Mouse (Mus musculus) heart, adult 2 months (tissue): ENCODE results near the gene 1700012B09Rik. TPM values are rescaled to one million over a fixed set of nuclear protein-coding genes. Genes with fewer than 3 reads are reported as not detected.

Experiments
- DNase-seq, 2 experiments: peaks; one replicate each; pipeline ENCODE4 v3.0.0; 2021
- H3K27ac ChIP-seq: fragments of 200-600 bp; 2 replicates; pipeline ENCODE4 v1.8.1; 2022
- H3K27me3 ChIP-seq: fragments of 200-500 bp; 2 replicates; pipeline ENCODE4 v1.6.1; 2012; ENCODE audit warnings: mild to moderate bottlenecking, low read length, inconsistent platforms, mixed read lengths; ENCODE audit not compliant: control insufficient read depth, insufficient read depth
- H3K36me3 ChIP-seq: fragments of 200-500 bp; 2 replicates; pipeline ENCODE4 v1.6.1; 2012; ENCODE audit warnings: low read length, inconsistent platforms; ENCODE audit not compliant: control insufficient read depth, insufficient read depth
- H3K4me1 ChIP-seq: fragments of 200-500 bp; 2 replicates; pipeline ENCODE4 v1.6.1; 2011; ENCODE audit warnings: low read length; ENCODE audit not compliant: control insufficient read depth, insufficient read depth
- H3K4me3 ChIP-seq: fragments of 200-600 bp; 2 replicates; pipeline ENCODE4 v1.8.1; 2022
- H3K79me2 ChIP-seq: fragments of 200-500 bp; replicated peaks from 2 replicates; pipeline ENCODE4 v1.6.1; 2012; ENCODE audit warnings: mild to moderate bottlenecking, inconsistent platforms, low read length, moderate library complexity, mixed read lengths; ENCODE audit not compliant: control insufficient read depth, insufficient read depth
- H3K9ac ChIP-seq: fragments of 200-500 bp; 2 replicates; pipeline ENCODE4 v1.6.1; 2012; ENCODE audit warnings: low read depth, mild to moderate bottlenecking, control low read depth, inconsistent platforms, low read length, mixed read lengths
- CTCF ChIP-seq: fragments of 200-600 bp; IDR thresholded peaks from 2 replicates; pipeline ENCODE4 v1.8.1; 2022; ENCODE audit warnings: antibody characterized with exemption, mild to moderate bottlenecking, moderate library complexity
- EP300 ChIP-seq: fragments of 200-500 bp; IDR thresholded peaks from 2 replicates; pipeline ENCODE4 v1.6.1; 2011; ENCODE audit warnings: low read depth, low read length, control low read depth; ENCODE audit not compliant: insufficient read depth
- POLR2A ChIP-seq: fragments of 200-500 bp; IDR thresholded peaks from 2 replicates; pipeline ENCODE4 v1.6.1; 2011; ENCODE audit warnings: mild to moderate bottlenecking, low read depth, low read length, control low read depth; ENCODE audit not compliant: insufficient read depth
- WGBS: fragments of 180-500 bp; shearing (Covaris S2); methylation state at CpG from one replicate; pipeline ENCODE4 v1.1.7; 2018; 5-methylcytosine and 5-hydroxymethylcytosine counted together
- intact Hi-C: fragments of 180-260 bp; cut with DNase I; formaldehyde crosslinking; loops from one replicate; pipeline ENCODE4 v1.15.1; 2025
- long read RNA-seq: library from polyadenylated mRNA; stranded (forward); transcript quantifications from one replicate; pipeline ENCODE4 v2.0.0, GENCODE M21; 2021
- polyA plus RNA-seq: library from polyadenylated mRNA; depleted of rRNA; stranded (reverse); fragments of >200 nt; gene quantifications from 2 replicates; pipeline ENCODE4 v1.2.3, GENCODE M21; 2012; rRNA removed
- total RNA-seq, 2 experiments: library from RNA; stranded (reverse); gene quantifications; 2 replicates each; pipeline ENCODE4 v1.2.3; 2021

The 1700012B09Rik gene
- total RNA-seq: not detected
- polyA plus RNA-seq: not detected in 2 replicates
- long read RNA-seq: 0 reads

- intact Hi-C loops: no loop called here
Observed at GRCm38 (mm10) chr9:14770803-14771471, at the start of gene 1700012B09Rik. Gene 1700012B09Rik (minus strand): TSS chr9:14771030.

GRCm38 (mm10) chr9:14810111-14810510, 39.3 kb upstream of the 1700012B09Rik start:
- H3K4me3 ChIP-seq: no peak overlapping the region
- TF ChIP-seq CTCF: no peak
- no peak for TF ChIP-seq EP300
- no peak for TF ChIP-seq POLR2A
- no peaks in the 10 kb centered on the region for H3K4me1 ChIP-seq
- H3K9ac ChIP-seq: no peak overlapping the region
- H3K27ac ChIP-seq: no peak overlapping the region
- H3K36me3 ChIP-seq: no peaks in the 10 kb centered on the region
- WGBS: 90% methylated on average over 5 of the region's 5 CpGs
- no peaks in the 10 kb centered on the region for H3K27me3 ChIP-seq
- intact Hi-C loops: no loop called here
- no peak for DNase-seq
- no peaks in the 10 kb centered on the region for H3K79me2 ChIP-seq

More at GRCm38 (mm10) chr9:14770803-14771471, at the start of gene 1700012B09Rik:
- Histone ChIP-seq H3K27ac (no peak within 1 kb of the TSS), H3K4me3 (no peak within 1 kb of the TSS), H3K9ac (no peak within 1 kb of the TSS), H3K36me3 (no peaks in the 10 kb centered on the region), H3K27me3 (peaks cover 6% of the 10 kb centered on the region), H3K79me2 (no peaks in the 10 kb centered on the region), H3K4me1 (no peaks in the 10 kb centered on the region)
- no peak for DNase-seq
- TF ChIP-seq POLR2A (no peak), CTCF (no peak), EP300 (no peak)
- WGBS: 20% methylated on average over 23 of the region's 23 CpGs

GRCm38 (mm10) chr9:14806786-14807185, 36.0 kb upstream of the 1700012B09Rik start:
- 100% methylated on average over 1 of the region's 1 CpGs for WGBS
- Histone ChIP-seq H3K36me3 (no peaks in the 10 kb centered on the region; the same call in 1 of the 2 replicates), H3K9ac (no peak overlapping the region), H3K27ac (no peak overlapping the region), H3K4me3 (no peak overlapping the region), H3K4me1 (no peaks in the 10 kb centered on the region), H3K79me2 (no peaks in the 10 kb centered on the region), H3K27me3 (no peaks in the 10 kb centered on the region)
- DNase-seq: no peak
- intact Hi-C loops: no loop called here
- TF ChIP-seq EP300: no peak
- no peak for TF ChIP-seq POLR2A
- TF ChIP-seq CTCF: no peak

GRCm38 (mm10) chr9:14805714-14806113, 34.9 kb upstream of the 1700012B09Rik start:
- Histone ChIP-seq H3K36me3 (no peaks in the 10 kb centered on the region; the same call in 1 of the 2 replicates), H3K27ac (no peak overlapping the region), H3K4me3 (no peak overlapping the region), H3K79me2 (no peaks in the 10 kb centered on the region), H3K9ac (no peak overlapping the region), H3K4me1 (no peaks in the 10 kb centered on the region), H3K27me3 (no peaks in the 10 kb centered on the region)
- no peak for TF ChIP-seq POLR2A
- no peak for TF ChIP-seq EP300
- no peak for TF ChIP-seq CTCF
- DNase-seq: no peak
- WGBS: 91% methylated on average over 2 of the region's 2 CpGs
- intact Hi-C loops: no loop called here

GRCm38 (mm10) chr9:14787356-14787755, 16.5 kb upstream of the 1700012B09Rik start:
- Histone ChIP-seq H3K79me2 (no peaks in the 10 kb centered on the region), H3K27ac (no peak overlapping the region), H3K4me1 (peaks cover 1% of the 10 kb centered on the region; the same call in 1 of the 2 replicates), H3K9ac (no peak overlapping the region), H3K4me3 (no peak overlapping the region), H3K36me3 (no peaks in the 10 kb centered on the region; the same call in 1 of the 2 replicates), H3K27me3 (no peaks in the 10 kb centered on the region)
- TF ChIP-seq EP300: no peak
- TF ChIP-seq POLR2A: no peak
- no peak for TF ChIP-seq CTCF
- 88% methylated on average over 6 of the region's 6 CpGs for WGBS
- intact Hi-C loops: loop anchor here (10.0 kb wide), 1 partner anchor 283 kb away; the partner anchor contains the start of genes Cwc15 and Kdm4d
- DNase-seq: no peak
